Mouse (Mus musculus) layer of hippocampus, postnatal 36 days (tissue): ENCODE measurements at regions not wholly inside any gene's neighbourhood (a gene's known extent, or its start where the extent isn't known, plus 50 kb on each side); places are given as distances from the start of the nearest gene placed in this dataset.

Source experiments
- DNase-seq, 2 experiments: peaks; one replicate each; pipeline ENCODE4 v3.0.0; 2022

DNA sequence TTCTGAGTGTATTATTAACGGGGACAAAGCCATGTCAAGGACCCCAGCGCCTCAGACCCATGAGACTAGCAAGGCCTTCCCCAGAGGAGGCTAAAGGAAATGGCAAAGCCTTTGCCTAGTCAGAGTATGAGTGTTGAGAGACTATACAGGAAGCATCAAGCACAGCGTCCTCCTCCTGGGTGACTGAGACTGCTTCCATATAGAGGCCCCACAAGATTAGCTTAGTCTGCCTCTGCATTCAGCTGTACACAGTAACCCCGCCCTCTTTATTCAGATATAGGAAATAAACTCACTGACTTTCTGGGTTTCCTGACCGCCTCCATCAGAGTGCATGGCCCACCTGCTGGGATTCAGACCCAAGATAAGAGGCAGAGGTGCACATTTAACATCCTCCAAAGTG, 192.8 kb upstream of the Hes1 start:
- DNase-seq, result no peak

DNA sequence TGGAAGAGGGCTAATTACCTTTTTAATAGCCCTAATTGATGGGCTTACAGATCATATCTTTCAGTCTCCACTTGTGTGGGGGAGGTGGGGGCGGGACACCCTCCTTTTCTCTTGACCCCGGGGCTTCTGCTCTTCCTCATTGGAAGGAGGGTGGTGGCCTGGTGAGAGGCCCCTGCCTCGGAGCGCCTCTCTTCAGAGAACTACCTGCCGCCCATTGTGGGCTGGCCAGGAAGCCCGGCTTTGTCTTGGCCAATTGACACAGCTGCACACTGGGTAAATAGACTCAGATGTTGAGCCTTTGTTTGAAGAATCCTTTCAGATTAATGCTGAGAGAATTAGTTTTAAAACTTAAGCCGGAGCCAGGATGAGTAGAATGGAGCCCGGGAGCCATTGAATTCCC, 188.0 kb upstream of the Hes1 start:
- no peak for DNase-seq

DNA sequence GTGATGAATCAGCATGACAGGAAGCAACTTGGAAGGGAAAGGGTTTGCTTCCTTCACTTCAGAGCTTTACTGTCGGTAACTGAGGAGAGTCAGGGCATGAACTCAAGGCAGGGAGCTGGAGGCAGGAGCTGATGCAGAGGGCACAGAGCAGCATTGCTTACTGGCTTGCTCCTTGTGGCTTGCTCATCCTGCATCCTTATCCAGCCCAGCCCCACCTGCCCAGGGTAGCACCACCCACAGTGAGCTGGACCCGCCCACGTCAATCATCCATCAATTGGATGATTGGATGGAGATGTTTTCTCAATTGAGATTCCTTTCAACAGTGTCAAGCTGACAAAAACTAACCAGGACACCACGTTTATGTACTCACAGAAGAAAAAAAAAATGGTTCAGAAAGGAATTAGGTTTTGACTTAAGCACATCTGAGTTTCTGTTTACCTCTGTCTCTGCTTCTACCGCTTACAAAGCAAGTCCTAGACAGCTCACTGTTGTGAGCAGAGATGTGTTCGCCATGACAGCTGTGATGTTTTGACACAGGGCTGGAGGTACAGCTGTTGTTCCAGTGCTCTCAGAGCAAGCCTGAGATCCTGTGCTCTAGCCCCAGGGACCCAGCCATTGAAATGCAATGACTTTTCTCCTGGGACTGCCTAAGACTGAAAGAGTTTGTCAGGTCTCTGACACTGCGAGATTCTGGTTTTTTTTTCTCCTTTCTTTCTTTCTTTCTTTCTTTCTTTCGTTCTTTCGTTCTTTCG, 186.6 kb upstream of the Hes1 start:
- DNase-seq, result no peak

GRCm38 (mm10) chr16:29879665-29880064, 184.5 kb upstream of the Hes1 start:
- DNase-seq, result no peak

- no peak for DNase-seq
Measured at GRCm38 (mm10) chr16:29881497-29881896, 182.7 kb upstream of the Hes1 start.

GRCm38 (mm10) chr16:29882226-29882972, 181.8 kb upstream of the Hes1 start:
- no peak for DNase-seq

DNA sequence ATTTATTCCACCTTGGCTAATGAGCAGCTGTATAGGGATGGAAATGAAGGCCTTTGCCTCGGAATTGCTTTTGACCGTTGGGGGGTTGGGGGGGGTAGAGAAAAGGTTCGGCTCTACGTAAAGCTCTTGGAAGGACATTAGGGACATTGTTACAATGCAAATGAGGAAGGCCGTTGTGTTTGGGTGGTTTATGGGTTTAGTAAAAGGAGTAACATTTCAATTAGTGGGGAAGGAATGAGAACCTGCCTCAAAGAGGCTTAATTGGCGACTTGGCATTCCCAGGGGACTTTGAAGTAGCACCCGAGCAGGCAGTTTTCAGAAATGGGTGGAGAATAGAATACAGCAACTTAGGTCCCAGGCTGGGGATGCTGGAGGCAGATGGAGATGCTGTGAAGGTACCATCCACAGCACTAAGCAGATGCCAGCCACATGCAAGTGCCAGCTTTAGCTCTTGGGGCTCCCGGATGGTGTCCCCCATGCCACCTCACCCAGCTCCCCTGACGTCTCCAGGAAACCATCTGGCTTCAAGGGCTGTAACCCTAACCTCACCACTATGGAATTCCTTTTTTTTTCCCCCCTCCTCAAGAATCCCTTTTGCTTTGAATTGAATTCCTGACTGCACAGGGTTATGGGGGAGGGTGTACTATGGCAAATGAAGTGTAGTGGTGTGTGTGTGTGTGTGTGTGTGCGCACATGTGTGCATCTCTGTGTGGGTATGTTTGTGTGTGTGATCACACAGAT, 180.8 kb upstream of the Hes1 start:
- no peak for DNase-seq

DNA sequence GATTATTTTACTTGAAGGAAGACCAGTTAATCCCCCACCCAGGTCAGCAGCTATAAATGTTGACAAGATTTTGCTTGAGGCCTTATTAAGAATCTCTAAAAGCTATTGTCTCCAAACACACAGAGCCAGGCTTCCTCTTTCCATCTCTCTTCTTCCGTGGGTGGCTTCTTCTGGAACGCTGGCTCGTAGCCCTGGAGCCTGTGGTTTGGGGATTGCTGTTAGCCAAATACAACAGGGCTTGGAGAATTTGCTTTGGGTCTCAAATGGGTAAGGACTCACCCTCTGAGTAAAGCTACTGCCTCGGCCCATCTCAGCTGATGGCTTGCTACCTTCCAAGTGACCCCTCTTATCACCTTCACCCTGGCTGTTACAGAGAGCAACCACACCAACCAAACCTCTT, 179.3 kb upstream of the Hes1 start:
- DNase-seq, result no peak

- no peak for DNase-seq
Measured at GRCm38 (mm10) chr16:29886755-29887154, 177.4 kb upstream of the Hes1 start.

- no peak for DNase-seq
Measured at GRCm38 (mm10) chr16:29889346-29889745, 174.8 kb upstream of the Hes1 start.

DNA sequence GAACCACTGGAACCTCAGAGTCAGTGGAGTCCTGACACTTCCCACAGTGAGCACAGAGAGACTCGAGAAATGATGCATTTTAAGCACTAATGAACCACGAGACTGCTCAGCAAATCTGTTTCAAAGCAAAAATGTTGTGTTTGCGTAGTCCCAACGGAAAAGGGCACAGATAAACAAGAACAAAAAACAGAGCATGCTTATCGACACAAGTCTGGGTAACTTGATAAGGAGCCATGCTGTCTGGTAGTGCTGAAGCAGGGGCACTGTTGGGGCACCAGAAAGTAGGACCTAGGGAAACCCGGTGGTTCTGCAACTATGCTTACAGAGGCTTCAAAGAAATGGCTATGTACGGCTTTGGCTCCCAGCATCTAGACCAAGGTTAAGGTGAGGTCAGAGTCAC, 172.7 kb upstream of the Hes1 start:
- DNase-seq, result no peak

GRCm38 (mm10) chr16:29893871-29894828, 170.0 kb upstream of the Hes1 start:
- peak; percentile 15 to 26 for DNase-seq

- no peak for DNase-seq
Measured at GRCm38 (mm10) chr16:29896393-29896792, 167.8 kb upstream of the Hes1 start.

DNA sequence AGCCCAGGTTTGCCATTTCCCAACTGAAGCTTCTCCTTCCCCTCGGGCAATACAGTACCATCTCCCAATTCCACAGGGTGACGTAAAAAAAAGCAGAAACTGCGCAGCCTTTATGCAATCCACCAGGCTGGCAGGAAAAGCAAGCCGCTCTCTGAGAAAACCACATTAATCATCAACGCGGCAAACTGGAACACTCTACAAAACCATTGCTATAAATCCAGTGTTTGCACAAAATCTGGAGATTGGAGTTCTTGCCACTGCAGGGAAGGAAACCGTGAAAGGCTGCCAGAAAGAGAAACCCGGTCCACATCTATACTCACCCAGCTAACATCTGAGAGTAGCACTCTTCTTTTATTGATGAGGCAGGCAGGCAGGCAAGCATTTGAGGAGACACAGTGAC, 160.7 kb upstream of the Hes1 start:
- DNase-seq, result no peak

GRCm38 (mm10) chr16:29904183-29904775, 159.9 kb upstream of the Hes1 start:
- DNase-seq, result no peak

- no peak for DNase-seq
Measured at GRCm38 (mm10) chr16:29907331-29907730, 156.9 kb upstream of the Hes1 start.

DNA sequence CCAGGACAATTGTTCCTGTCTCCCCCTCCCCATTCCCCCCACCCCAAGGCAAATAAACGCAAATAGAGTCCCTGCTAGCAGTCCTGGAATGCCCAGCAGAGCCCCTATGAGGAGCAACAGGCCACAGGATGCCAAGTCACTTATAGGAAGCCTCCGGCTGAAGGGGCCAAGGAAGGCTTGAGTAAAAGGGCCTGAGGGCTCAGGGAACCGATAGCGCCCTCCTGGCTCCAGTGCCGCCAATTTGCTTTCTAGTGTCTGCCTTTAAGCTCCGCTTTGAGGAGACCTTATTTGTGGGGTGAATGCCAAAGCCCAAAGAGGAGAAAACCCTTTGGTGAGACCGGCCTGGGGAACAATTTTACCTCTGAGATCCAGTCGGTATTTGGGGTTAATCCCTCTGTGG, 156.2 kb upstream of the Hes1 start:
- no peak for DNase-seq

GRCm38 (mm10) chr16:29909923-29910465, 154.2 kb upstream of the Hes1 start:
- no peak for DNase-seq

- no peak for DNase-seq
Measured at GRCm38 (mm10) chr16:29911164-29911571, 153.0 kb upstream of the Hes1 start.

GRCm38 (mm10) chr16:29913357-29914010, 150.7 kb upstream of the Hes1 start:
- no peak for DNase-seq

DNA sequence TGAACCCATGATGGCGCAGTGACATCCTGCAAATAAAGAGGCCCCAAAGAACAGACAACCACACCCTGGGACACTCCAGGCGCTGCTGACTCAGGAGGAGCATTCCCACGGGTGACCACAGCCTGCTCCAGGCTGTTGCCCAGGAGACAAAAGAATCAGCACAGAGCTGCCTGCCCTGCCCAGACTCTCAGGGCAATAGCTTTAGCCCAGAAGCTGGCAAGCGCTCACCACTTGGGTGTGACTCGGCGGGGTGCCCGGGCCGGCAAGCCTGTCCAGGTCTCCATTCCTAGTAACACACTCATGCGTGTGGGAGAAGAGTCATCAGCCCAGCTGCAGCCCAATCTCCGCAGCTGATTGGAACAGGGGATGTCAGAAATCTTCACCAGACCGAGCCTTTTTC, 148.8 kb upstream of the Hes1 start:
- peak; percentile 27 to 54 for DNase-seq
